Mouse (Mus musculus) layer of hippocampus, adult 18-20 months (tissue): ENCODE data around the gene Bmp3. TPM values are rescaled to one million over a fixed set of nuclear protein-coding genes. Genes with fewer than 3 reads are reported as not detected.

Experiments
- DNase-seq, 2 experiments: peaks; one replicate each; pipeline ENCODE4 v3.0.0; 2022; ENCODE audit warnings: low spot score in 2 of 2
- total RNA-seq, 2 experiments: library from RNA; stranded (reverse); gene quantifications; 2 replicates each; pipeline ENCODE4 v1.2.3; 2021

The Bmp3 gene
- total RNA-seq, 2 experiments from 2014 or later: 2.3 to 3.2 TPM

DNA sequence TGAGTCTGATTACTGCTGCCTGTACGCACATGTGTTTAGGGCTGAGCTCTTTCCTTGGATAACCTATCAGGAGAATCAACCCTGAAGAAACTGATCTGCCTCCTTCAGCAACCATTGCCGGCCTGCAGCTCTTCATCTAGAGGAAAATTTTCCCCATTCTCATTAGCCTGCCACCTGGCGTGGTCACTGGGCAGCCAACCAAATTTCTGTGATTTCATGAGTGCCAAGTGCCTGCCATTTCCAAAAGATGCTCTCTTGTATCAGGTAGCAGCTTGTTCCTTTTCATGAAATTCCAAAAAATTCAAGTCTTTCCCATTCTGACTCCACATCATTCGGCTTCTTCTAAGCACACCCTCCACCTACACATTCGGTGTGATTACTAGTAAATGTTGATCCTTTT is 46.7 kb downstream of the Bmp3 start:
- no peak for DNase-seq

DNA sequence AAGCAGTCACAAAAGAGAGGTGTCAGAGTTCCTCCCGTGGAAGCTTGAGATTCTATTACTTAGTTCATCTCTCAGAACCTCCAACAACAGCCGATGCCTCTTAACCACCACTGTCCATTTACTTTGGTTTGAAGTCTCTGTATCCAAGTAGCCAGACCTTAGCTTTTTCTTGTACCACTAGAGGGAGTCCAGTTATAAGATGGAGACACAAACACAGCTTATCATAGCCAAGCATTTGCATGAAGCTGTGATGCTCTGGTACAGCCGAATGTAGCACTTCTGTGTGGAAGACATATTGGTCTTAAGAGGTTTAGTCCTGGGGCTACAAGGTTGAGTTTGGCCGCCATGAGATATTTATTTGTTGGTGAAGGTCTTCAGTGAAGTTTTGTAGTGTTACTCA is 48.1 kb downstream of the Bmp3 start:
- peak in 1 of 2 experiments; percentile 49 for DNase-seq

- DNase-seq: no peak
These were observed 64.5 kb downstream of the Bmp3 start for GRCm38 (mm10) chr5:98918716-98919115.

DNA sequence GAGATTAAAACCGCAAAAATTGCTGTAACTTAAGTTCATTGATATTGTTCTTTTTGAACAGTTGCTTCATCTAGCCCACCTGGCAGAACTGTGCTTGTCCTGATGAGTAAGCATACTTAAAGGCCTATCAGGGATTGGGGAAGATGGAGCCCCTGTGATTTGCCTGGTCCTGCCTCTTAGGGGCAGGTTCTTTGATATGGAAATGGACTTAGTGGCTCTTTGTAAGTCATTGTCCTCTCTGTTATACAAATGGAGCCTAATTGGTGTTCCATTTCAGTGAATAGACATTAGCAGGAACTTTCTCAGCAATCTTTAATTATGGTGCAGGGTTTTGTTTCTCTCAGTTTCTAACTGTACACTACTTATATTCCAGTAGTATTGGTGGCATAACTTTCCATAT is 67.4 kb downstream of the Bmp3 start:
- DNase-seq: no peak

GRCm38 (mm10) chr5:98922921-98923320 is 68.7 kb downstream of the Bmp3 start:
- no peak for DNase-seq

Other genes with a start within 250 kb of the Bmp3 start
- gene Prkg2, start 182.9 kb downstream of the Bmp3 start, total RNA-seq: 1 to 10 TPM; 3.6 to 4.0 TPM